Mouse (Mus musculus) embryonic fibroblast, embryonic 13.5 days (primary cell): ENCODE data around the gene 1700034I23Rik.

Experiments
- CTCF ChIP-seq: IDR thresholded peaks from 2 replicates; pipeline ENCODE4 v1.5.1; 2011; ENCODE audit warnings: mild to moderate bottlenecking, control low read depth, low read length, moderate library complexity, borderline replicate concordance; ENCODE audit not compliant: insufficient read depth
- POLR2A ChIP-seq: IDR thresholded peaks from 2 replicates; pipeline ENCODE4 v1.6.1; 2011; ENCODE audit warnings: low read depth, mild to moderate bottlenecking, control low read depth, low read length, moderate library complexity

DNA sequence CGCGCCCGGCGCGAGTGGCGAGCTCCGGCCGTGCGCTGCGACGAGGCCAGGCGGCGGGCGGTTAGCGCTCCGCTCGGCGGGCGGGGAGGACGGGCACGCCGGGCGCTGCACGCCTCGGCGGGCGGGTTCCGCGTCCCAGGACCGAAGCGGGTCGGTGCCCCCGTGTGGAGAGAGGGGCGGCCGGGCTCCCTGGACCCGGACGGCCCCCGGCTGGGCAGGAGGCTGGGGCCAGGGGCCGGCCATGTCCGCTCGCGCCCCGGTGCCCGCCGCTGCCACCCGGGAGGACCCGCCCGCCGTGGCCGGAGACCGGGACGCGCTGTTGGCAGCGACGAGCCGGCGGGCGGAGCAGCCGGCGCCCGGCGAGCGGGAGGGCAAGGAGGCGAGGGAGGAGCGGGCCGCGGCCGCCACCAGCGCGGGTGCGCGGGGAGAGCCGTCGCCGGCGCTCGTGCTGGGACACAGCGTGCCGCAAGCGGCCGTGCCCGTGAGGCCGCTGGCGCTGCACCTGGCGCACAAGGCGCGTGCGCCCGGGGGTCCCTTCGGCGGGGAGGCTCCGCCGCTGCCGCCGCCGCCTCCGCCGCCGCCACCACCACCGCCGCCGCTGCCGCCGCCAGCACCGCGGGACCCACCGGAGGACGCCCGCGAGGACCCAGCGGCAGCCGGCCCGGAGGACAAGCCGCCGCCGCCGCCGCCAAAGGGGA lies 47.7 kb upstream of the 1700034I23Rik start:
- TF ChIP-seq CTCF: no peak
- TF ChIP-seq POLR2A: no peak
